ENCODE assay signal across 19 mouse cellular contexts in the genomic region with DNA sequence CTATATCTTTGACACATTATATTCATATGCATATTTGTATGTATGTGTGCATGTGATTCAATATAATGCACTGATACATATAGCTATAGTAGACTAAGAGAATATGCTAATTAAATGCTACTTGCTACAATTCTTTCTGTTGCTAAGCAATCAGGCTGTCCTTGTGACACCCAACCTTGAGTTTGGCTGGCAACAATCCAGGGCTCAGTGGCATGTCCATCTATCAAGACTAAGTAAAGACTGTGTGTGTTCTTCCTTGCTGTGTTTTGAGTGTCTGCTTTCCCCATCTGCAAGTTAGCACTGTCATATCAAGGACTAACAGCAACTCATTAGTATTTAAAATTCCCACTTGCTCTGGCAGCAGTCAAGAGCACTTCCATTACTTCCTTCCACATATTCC.
DNase-seq lines count a peak whose midpoint lies in the region; ATAC-seq lines count a peak whose summit lies in the region.
"Had no signal": no experiment of that assay in that cellular context is flagged by ENCODE, and none has a peak within 500 bp of the region (broad histone marks: within the 10 kb centered on the region; RNA-seq: fewer than 3 reads in every experiment).

No protein-coding gene starts in this region.

- no peaks in the 10 kb centered on the region for H3K9me3 ChIP-seq in midbrain, embryonic 14.5 days (ENCODE audit: control insufficient read depth, low read length)
- H3K9me3 ChIP-seq in midbrain, embryonic 16.5 days (replicated peaks; ENCODE audit: control insufficient read depth, low read length, poor library complexity, severe bottlenecking): no peaks in the 10 kb centered on the region
- no peaks in the 10 kb centered on the region for H3K9me3 ChIP-seq in neural tube, embryonic 13.5 days
- H3K9me3 ChIP-seq: heart, embryonic 12.5 days; liver, embryonic 12.5 days; stomach, embryonic 15.5 days had no signal

- H3K36me3 ChIP-seq in midbrain, embryonic 14.5 days (ENCODE audit: control insufficient read depth, insufficient read depth, low read length): no peaks in the 10 kb centered on the region
- no peaks in the 10 kb centered on the region for H3K36me3 ChIP-seq in midbrain, embryonic 16.5 days (ENCODE audit: control insufficient read depth, insufficient read depth, low read length)
- no peaks in the 10 kb centered on the region for H3K36me3 ChIP-seq in neural tube, embryonic 13.5 days
- H3K36me3 ChIP-seq: heart, embryonic 12.5 days; liver, embryonic 12.5 days; stomach, embryonic 15.5 days had no signal

- H3K4me2 ChIP-seq in midbrain, embryonic 14.5 days (ENCODE audit: low read length): no peak overlapping the region
- H3K4me2 ChIP-seq in midbrain, embryonic 16.5 days (ENCODE audit: low read length): no peak overlapping the region
- H3K4me2 ChIP-seq in neural tube, embryonic 13.5 days: no peak overlapping the region
- H3K4me2 ChIP-seq: heart, embryonic 12.5 days; liver, embryonic 12.5 days; midbrain, embryonic 11.5 days; stomach, embryonic 15.5 days had no signal

- no peaks in the 10 kb centered on the region for H3K27me3 ChIP-seq in midbrain, embryonic 14.5 days (ENCODE audit: control insufficient read depth, insufficient read depth, low read length)
- H3K27me3 ChIP-seq in midbrain, embryonic 16.5 days (ENCODE audit: control insufficient read depth, insufficient read depth, low read depth, low read length): no peaks in the 10 kb centered on the region
- no peaks in the 10 kb centered on the region for H3K27me3 ChIP-seq in neural tube, embryonic 13.5 days
- H3K27me3 ChIP-seq: heart, embryonic 12.5 days; liver, embryonic 12.5 days; Patski; stomach, embryonic 15.5 days had no signal

- H3K4me3 ChIP-seq in midbrain, embryonic 14.5 days (replicated peaks; ENCODE audit: low read depth, low read length): no peak overlapping the region
- H3K4me3 ChIP-seq in midbrain, embryonic 16.5 days (ENCODE audit: low read depth, low read length): no peak overlapping the region
- no peak overlapping the region for H3K4me3 ChIP-seq in neural tube, embryonic 13.5 days
- H3K4me3 ChIP-seq: erythroblast, embryonic 14.5 days; heart, embryonic 12.5 days; liver, embryonic 12.5 days; stomach, embryonic 15.5 days had no signal

- no peaks in the 10 kb centered on the region for H3K4me1 ChIP-seq in midbrain, embryonic 14.5 days (ENCODE audit: control insufficient read depth, insufficient read depth, low read length)
- H3K4me1 ChIP-seq in midbrain, embryonic 16.5 days (ENCODE audit: control insufficient read depth, insufficient read depth, low read length): no peaks in the 10 kb centered on the region; the same call in 1 of the 2 replicates
- H3K4me1 ChIP-seq in neural tube, embryonic 13.5 days (replicated peaks): peaks cover 12% of the 10 kb centered on the region; the same call in 1 of the 2 replicates
- H3K4me1 ChIP-seq: heart, embryonic 12.5 days; liver, embryonic 12.5 days; stomach, embryonic 15.5 days had no signal

- H3K9ac ChIP-seq in midbrain, embryonic 14.5 days (replicated peaks; ENCODE audit: low read length): no peak overlapping the region
- no peak overlapping the region for H3K9ac ChIP-seq in midbrain, embryonic 16.5 days (ENCODE audit: low read depth, low read length)
- no peak overlapping the region for H3K9ac ChIP-seq in neural tube, embryonic 13.5 days
- H3K9ac ChIP-seq: heart, embryonic 12.5 days; liver, embryonic 12.5 days; stomach, embryonic 15.5 days had no signal

- no peak overlapping the region for H3K27ac ChIP-seq in midbrain, embryonic 14.5 days (replicated peaks; ENCODE audit: low read depth, low read length)
- no peak overlapping the region for H3K27ac ChIP-seq in midbrain, embryonic 16.5 days (ENCODE audit: low read length)
- no peak overlapping the region for H3K27ac ChIP-seq in neural tube, embryonic 13.5 days (replicated peaks)
- H3K27ac ChIP-seq: liver, embryonic 12.5 days; stomach, embryonic 15.5 days had no signal

- ATAC-seq in midbrain, embryonic 14.5 days (ENCODE audit: low FRiP score, low TSS enrichment): no peak
- ATAC-seq in midbrain, embryonic 16.5 days: no peak
- ATAC-seq in neural tube, embryonic 13.5 days (ENCODE audit: low read depth): peak; percentile 50; the same call in 1 of the 2 replicates
- ATAC-seq: liver, embryonic 12.5 days; Patski had no signal

- DNase-seq in embryo, embryonic 10.5 days (ENCODE audit: low spot score): peak; percentile 9
- no peak for DNase-seq in embryo, embryonic 9.5 days (ENCODE audit: extremely low spot score)
- DNase-seq in midbrain, embryonic 14.5 days: peak; percentile 46
- peak; percentile 78 for DNase-seq in adrenal gland, postnatal 25 days
- DNase-seq in thymus, postnatal 36 days: no peak
- no peak for DNase-seq in urinary bladder, postnatal 14 days (ENCODE audit: low spot score)
- DNase-seq: cerebellum, adult 11 months; gastrocnemius, postnatal 36 days; lung, postnatal 14 days; right cerebral cortex, postnatal 14 days; thymus, postnatal 14 days had no signal

Comparison
In these comparisons a context has a peak if more than half of its experiments do, and no peak if none do; other contexts are left out.
1. DNase-seq: peak in embryo, embryonic 10.5 days (single experiment), midbrain, embryonic 14.5 days (single experiment) and adrenal gland, postnatal 25 days (single experiment); none in embryo, embryonic 9.5 days (single experiment), thymus, postnatal 36 days (0 of 2) and urinary bladder, postnatal 14 days (single experiment).